Mouse (Mus musculus) heart, postnatal 10 days (tissue): ENCODE data around the gene Leng9. TPM values are rescaled to one million over a fixed set of nuclear protein-coding genes. Genes with fewer than 3 reads are reported as not detected.

Experiments
- total RNA-seq, 2 experiments: library from RNA; stranded (reverse); gene quantifications; 2 replicates each; pipeline ENCODE4 v1.2.3; 2021

Leng9 gene
- total RNA-seq, 2 experiments from 2014 or later = 2.8 to 3.2 TPM

Other genes with a start within 250 kb of the Leng9 start
- gene Lilra6, start 234.9 kb downstream of the Leng9 start, total RNA-seq = under 1 TPM; 0.12 TPM
- gene Lair1, start 87.2 kb downstream of the Leng9 start, total RNA-seq = under 1 TPM; 0.22 TPM
- gene Ttyh1, start 31.0 kb downstream of the Leng9 start, total RNA-seq = 1 to 10 TPM; 1.4 to 2.3 TPM
- 10 to 100 TPM; 57.3 to 57.9 TPM for gene Leng8, start 13.3 kb downstream of the Leng9 start, total RNA-seq
- gene Cdc42ep5, start 14.5 kb upstream of the Leng9 start, total RNA-seq = 10 to 100 TPM; 11.6 to 12.3 TPM
- gene Lilra5, start 87.4 kb upstream of the Leng9 start, total RNA-seq = under 1 TPM in 1 of 2 experiments, not detected in 1; 0.19 TPM
- not detected for gene Ncr1, start 187.3 kb upstream of the Leng9 start, total RNA-seq
- gene Gp6, start 247.4 kb upstream of the Leng9 start, total RNA-seq = under 1 TPM in 1 of 2 experiments, not detected in 1; 0.22 TPM